Mouse (Mus musculus): ENCODE results near the gene Ptchd4. TPM values are rescaled to one million over a fixed set of nuclear protein-coding genes. Genes with fewer than 3 reads are reported as not detected.

Gene Ptchd4
- 10 to 100 TPM in 1 of 2 experiments, 1 to 10 TPM in 1; 9.0 to 14.7 TPM for total RNA-seq (2021)

GRCm38 (mm10) chr17:42315669-42316611, at the start of gene Ptchd4:
TSS of gene Ptchd4 (plus strand) at chr17:42315947.
- peak; percentile 48 to 53 for DNase-seq

GRCm38 (mm10) chr17:42276861-42277260, 38.9 kb upstream of the Ptchd4 start:
- DNase-seq: peak; percentile 30 to 31

GRCm38 (mm10) chr17:42284391-42284790, 31.4 kb upstream of the Ptchd4 start:
- peak; percentile 20 to 40 for DNase-seq

DNA sequence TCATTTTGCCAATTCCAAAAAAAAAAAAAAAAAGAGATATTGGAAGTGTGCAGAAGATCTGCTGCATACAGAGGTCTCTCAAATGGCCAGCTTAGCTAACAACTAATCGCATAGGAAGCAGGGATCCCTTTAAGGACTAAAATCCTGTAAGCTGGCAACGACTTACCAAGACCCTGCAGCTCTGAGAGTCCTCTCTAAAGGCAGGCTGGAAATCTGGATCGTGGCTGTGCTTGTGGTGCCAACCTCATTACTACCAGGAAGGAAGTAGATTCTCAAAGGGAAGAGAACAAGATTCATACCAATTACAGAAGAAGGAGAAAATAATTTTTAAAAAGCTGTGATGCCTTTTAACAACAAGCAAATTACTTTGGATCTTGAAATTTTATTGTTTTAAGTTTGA, 29.5 kb upstream of the Ptchd4 start:
- no peak for DNase-seq

DNA sequence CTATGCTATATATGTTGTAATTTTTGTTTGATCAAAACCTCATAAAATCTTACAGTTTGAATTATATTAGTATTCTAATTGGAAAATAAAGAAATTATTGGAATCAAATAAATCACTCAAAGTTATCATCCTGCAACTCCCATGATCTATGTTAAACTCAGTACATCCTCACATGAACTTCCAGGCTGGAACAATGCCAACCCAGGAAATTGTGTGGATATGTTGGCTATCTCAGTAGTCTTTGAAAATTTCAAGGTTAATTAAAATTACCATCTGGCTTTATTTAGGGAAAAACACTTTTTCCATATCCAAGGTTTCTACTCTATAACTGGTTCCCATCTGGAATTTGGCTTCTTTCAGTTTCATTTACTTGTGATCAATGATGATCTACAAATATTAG, 25.4 kb upstream of the Ptchd4 start:
- DNase-seq: no peak

GRCm38 (mm10) chr17:42291793-42292192, 24.0 kb upstream of the Ptchd4 start:
- no peak for DNase-seq

- DNase-seq: no peak
Measured at GRCm38 (mm10) chr17:42297986-42298385, 17.8 kb upstream of the Ptchd4 start.

- DNase-seq: no peak
Measured at GRCm38 (mm10) chr17:42299681-42300080, 16.1 kb upstream of the Ptchd4 start.

GRCm38 (mm10) chr17:42303062-42303577, 12.6 kb upstream of the Ptchd4 start:
- DNase-seq: no peak

DNA sequence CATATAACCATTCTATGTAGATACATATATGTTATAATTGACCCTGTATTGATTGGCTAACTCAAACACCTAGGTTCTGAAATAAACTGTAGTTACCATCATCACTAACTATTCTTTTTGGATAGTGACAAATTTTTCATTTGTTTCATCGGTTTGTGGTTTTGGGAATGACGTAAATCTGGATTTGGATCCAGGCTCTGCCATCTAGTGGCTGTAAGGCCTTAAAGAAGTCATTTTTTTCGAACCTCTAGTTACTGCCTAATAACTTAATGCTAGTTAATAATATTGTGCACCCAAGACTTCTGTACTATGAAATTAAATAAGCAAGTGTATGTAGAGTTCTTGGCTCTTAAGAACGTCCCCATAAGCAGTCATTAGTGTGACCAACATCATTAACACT, 11.5 kb upstream of the Ptchd4 start:
- no peak for DNase-seq

DNA sequence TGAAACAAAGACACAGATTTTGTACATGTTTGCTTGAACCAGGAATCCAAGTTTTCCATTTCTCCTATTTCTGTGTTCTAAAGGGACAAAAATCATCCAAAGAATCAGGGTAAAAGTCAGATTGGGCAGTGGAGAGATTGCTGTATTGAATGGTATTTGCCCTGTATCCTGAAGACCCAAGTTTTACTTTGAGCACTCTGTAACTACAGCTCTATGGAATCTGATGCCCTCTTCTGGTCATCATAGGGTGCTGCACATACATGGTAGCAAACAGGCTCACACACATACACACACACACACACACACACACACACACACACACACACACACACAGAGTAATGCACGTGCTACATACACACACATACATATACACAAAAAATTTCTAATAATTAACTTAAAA, 8.7 kb upstream of the Ptchd4 start:
- no peak for DNase-seq

GRCm38 (mm10) chr17:42310136-42310535, 5.6 kb upstream of the Ptchd4 start:
- DNase-seq: no peak

- peak; percentile 35 to 39 for DNase-seq
Measured at GRCm38 (mm10) chr17:42316612-42316982, 850 bp downstream of the Ptchd4 start.

- DNase-seq: no peak
Measured at GRCm38 (mm10) chr17:42335787-42336186, 20.0 kb downstream of the Ptchd4 start.

- no peak for DNase-seq
Measured at GRCm38 (mm10) chr17:42336571-42336970, 20.8 kb downstream of the Ptchd4 start.

- no peak for DNase-seq
Measured at GRCm38 (mm10) chr17:42346027-42346426, 30.3 kb downstream of the Ptchd4 start.

- DNase-seq: peak; percentile 35 to 51
Measured at GRCm38 (mm10) chr17:42358481-42358880, 42.7 kb downstream of the Ptchd4 start.

DNA sequence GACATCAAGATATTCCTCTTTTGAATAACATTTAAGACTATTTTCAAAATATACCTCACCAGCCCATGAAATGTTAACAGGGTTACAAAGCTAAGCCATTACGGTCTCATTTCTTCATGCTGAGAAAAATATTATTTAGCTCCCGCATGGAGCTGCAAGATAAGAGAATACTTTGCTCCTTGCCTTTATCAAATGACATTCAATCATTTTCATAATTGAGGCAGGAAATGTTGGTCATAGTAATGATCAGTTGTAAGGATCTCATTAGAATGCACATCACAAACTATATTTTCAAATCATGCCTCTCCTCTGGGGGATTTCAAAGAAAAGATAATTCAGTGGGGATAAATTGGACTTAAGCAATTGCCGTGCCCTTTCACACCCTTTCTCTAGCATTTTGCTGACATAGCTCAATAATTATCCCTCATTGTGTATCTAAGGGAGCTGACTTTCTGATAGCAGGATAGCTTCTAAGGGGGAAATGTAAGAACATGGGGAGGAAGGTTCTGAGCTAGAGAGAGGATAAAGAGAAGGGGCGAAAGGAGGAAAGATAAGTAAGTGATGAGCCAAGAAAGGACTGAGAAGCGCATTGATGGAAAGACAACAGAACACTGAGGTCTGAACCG, 47.5 kb downstream of the Ptchd4 start:
- DNase-seq: no peak

GRCm38 (mm10) chr17:42364716-42365115, 49.0 kb downstream of the Ptchd4 start:
- DNase-seq: no peak

DNA sequence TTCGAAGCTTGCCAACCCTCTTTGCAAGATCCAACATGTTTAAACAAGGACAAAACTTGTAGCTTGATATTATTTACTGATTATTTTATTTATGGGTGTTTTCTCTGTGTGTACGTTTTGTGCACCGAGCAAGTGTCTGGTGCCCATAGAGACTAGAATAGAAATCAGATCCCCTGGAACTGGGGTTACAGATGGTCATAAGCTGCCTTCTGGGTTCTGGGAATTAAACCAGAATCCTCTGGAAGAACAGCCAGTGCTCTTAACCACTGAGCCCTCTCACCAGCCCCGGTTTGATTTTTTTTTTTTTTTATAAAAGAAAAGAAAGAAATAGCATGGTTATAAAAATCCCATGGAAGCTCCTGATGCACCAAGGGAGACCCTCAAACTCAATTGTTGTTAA, 59.1 kb downstream of the Ptchd4 start:
- no peak for DNase-seq

GRCm38 (mm10) chr17:42393086-42393485, 77.3 kb downstream of the Ptchd4 start:
- no peak for DNase-seq

DNA sequence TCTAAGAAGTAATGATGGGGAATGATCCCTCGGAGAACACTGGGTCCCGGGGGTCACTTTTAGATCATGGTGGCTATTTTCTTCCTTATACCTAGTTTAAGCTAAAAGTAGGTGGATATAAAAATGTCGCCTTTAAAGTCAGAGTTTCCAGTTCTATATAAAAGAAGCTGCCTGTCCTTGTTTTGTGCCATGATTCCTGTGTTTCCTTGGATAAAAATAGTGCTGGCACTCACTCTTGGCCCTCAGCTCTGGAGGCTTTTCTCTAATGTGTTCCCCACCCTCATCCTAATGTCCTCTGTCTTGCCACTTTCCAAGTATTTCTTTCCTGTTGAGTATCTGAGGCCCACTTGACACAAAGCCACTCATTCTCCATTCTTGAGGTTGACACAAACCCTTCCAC, 79.6 kb downstream of the Ptchd4 start:
- no peak for DNase-seq

- DNase-seq: no peak
Measured at GRCm38 (mm10) chr17:42418449-42418848, 102.7 kb downstream of the Ptchd4 start.

DNA sequence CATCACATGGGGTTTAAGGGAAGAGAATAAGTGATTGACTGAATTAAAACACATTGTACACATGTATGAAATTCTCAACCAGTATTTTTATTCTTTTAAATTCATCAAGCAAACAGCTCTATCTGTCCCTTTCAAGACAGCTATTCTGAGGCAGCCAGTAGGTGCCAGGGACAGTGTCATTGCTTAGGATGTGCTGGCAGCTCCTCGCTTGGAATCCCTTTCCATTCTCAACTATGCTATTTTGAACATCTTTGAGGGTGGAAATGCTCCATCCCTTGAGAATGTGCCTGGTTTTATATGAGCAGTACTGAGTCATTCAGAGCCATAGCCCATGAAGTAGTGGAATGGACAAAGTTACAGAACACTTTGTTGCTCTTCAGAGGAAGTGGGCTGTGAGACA, 112.2 kb downstream of the Ptchd4 start:
- no peak for DNase-seq
